Mouse (Mus musculus): ENCODE measurements around the gene Fbxl15. TPM values are rescaled to one million over a fixed set of nuclear protein-coding genes. Genes with fewer than 3 reads are reported as not detected.

The Fbxl15 gene
- total RNA-seq, 4 experiments from 2014 or later = 11.9 to 16.2 (median 13.2) TPM

GRCm38 (mm10) chr19:46322996-46323572 is 4.9 kb upstream of the Fbxl15 start:
- no peak for DNase-seq

- DNase-seq = no peak
These were observed 4.3 kb upstream of the Fbxl15 start for GRCm38 (mm10) chr19:46323716-46324115.

DNA sequence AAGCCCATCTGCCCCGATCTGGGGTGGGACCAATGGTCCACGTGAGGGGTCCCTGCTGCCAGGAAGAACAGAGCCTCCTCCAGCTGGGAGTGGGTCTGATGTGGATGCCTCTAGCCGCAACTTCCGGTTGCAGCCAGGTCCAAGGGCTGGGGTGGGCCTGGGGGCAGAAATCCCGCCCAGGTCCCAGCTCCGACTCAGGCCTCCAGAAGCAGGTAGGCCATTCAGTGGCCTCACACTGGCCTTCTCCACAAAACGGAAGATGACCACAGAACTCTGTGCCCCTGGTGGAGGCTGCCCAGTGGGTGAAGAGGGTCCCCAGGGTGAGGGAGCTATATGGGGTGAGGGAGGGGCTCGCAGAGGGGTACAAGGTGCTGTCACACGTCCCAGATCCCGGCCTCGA is 3.6 kb upstream of the Fbxl15 start:
- no peak for DNase-seq

GRCm38 (mm10) chr19:46324918-46325317 is 3.1 kb upstream of the Fbxl15 start:
- DNase-seq = no peak

- no peak for DNase-seq
These were observed 1.8 kb upstream of the Fbxl15 start for GRCm38 (mm10) chr19:46326019-46326755.

DNA sequence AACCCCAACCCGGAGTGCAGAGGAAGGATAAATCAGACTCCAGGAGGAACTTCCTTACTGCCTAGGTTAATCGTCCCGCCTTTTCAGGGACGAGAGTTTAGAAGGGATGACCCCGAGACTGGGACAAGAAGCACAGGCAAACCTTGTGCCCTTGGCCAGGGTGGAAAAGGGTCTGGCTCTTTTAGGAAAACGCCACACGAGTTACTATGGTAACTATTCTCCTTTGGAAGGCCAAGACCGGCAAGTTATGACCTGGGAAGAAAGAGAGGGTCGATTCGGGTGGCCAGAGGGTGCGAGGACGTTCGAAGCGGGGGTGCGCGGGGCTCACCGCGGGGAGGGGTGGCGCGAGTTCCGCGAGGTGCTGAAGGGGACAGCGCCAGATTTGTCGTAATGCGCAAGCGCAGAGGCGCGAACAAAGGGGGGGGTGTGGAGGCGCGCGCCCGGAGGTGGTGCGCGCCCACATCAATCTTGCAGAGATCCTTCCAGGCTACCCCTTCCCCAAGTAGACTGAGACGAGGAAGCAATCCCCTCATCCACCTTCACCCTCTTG is 1.2 kb upstream of the Fbxl15 start, which contains the start of gene Psd:
Psd (minus strand) TSS at position 401 of the 550 bp plus-strand sequence.
- no peak for DNase-seq

DNA sequence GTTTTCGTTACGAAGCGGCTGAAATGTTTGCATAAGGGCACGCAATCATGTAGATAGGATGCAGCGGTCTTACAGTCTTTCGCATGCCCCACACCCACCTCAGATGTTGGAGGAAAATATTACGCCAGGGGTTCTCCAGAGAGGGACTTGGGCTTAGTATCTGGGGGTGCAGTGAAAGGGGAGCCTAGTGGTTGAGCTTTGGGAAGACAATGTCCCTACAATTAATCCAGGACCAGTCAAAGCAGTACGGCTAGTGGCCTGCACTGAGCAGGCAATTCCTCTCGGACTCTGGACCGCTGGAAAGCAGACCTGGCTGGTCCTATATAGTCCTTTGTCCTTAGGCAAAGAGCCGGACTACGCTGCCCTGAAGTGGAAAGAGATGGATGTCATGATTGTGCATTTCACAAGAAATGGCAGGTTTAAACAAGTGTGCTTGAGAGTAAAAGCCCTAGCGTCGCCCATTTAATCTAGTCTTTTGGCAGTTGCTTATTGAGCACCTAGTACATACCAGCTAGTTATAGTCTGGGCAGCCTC is 386 bp upstream of the Fbxl15 start:
- DNase-seq = no peak

- no peak for DNase-seq
These were observed 1.2 kb downstream of the Fbxl15 start for GRCm38 (mm10) chr19:46329031-46329641.

GRCm38 (mm10) chr19:46329951-46330350 is 2.0 kb downstream of the Fbxl15 start:
- DNase-seq = peak; percentile 79

GRCm38 (mm10) chr19:46330696-46331095 is 2.7 kb downstream of the Fbxl15 start:
- no peak for DNase-seq

- DNase-seq = no peak
These were observed 3.3 kb downstream of the Fbxl15 start for GRCm38 (mm10) chr19:46331326-46331725.

- DNase-seq = no peak
These were observed 4.0 kb downstream of the Fbxl15 start for GRCm38 (mm10) chr19:46331936-46332335.

DNA sequence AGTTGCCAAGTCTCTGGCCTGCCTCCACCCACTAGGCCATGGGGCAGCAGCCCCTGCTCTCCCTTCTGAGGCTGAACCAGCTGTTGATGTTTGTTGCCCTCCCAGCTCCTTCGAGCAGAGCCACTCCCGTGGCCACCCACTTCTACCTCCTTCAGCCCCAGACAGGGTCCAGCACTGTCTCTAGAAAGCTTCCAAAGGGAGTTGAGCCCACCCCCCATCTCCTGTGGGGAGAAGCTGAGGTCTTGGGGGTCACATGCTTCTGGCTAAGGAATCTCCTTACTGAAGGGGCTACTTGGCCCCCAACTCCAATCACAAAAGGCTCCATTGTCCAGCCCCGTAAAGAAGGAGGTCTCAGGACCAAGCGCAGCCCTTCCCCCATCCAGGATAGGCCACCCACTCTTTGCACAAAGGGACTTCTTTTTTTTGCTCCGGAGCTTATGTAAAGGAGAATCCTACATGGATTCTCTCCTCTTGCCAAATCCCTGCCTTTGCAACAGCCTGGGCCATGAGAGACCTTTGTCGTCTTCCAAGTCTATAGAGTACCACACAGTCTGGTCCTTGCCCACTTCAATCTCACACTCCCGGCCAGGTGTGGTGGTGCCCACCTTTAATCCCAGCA is 4.8 kb downstream of the Fbxl15 start:
- no peak for DNase-seq

GRCm38 (mm10) chr19:46333906-46334305 is 5.9 kb downstream of the Fbxl15 start:
- DNase-seq = no peak

DNA sequence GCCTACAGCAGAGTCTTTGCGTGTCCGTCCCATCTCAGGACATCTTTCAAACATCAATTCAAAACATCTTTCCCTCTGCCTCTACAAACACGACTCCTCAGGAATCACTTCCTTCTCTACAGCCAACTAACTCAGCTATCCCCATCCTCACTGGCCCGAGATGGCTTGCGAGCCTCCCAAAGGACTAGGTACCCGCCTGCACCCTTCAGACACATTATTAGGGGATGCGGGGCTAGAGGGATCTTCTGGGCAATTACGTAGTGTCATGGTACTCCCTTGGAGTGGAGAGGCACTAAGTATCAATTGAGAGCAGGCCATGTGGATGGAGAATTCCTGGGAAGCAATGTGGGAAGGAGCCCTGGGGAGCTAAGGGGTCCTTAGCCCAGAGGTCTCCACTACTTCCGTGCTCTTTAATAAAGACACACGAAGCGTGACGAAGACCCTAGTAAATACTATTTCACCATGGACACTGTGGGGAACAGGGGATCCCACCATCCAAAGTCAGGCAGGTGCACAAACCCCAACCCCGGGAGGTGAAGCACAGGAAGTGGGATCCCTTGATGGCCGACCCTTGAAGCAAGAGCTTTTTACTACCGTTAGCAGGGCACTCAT is 9.8 kb downstream of the Fbxl15 start:
- DNase-seq = no peak

GRCm38 (mm10) chr19:46338331-46338936 is 10.4 kb downstream of the Fbxl15 start, which contains the start of gene Cuedc2:
Gene Cuedc2 (minus strand): TSS chr19:46338702.
- peak; percentile 96 for DNase-seq

DNA sequence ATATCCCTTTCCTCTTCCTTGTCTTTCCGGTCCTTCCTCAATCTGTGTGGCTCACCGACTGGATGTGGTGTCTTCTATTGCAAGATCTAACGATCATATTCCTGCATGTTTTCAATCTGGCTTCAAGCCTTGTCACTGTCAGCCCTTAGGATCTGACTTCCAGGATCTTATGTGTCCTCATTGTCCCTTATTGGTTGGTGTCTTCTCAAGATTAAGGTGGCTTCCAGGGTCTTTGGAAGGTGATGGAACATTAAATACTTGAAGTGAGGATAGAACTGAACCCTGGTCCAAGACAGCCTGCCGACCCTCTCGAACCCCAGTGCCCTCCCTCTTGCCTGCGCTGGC is 10.9 kb downstream of the Fbxl15 start:
- DNase-seq = no peak

- no peak for DNase-seq
These were observed 11.4 kb downstream of the Fbxl15 start for GRCm38 (mm10) chr19:46339287-46339971.

DNA sequence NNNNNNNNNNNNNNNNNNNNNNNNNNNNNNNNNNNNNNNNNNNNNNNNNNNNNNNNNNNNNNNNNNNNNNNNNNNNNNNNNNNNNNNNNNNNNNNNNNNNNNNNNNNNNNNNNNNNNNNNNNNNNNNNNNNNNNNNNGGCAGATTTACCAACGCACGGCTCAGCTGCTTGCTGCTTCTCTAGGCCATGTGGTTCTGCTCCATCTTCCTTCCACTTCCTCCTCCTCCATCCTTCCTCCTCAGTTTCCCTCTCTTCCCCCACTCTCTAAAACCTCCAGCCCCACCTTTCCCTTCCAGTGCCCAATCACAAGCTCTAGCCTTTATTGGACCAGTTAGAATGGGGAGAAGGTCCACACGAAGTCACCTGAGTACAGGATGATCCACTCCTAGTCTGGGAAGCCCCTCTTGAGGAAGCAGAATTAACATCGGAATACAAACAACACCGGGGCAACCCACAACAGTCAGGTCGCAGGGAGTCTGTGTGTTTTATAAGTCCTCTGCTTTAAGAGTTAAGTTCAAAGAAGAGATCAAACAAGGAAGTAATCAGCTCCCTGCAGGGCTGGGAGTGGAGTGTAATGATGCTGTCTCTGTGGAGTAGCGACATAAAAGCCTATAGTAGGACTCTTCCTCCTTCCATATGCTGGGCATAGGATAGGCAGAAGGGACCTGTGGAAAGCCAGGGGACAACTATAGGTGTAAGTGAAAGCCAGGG is 16.9 kb downstream of the Fbxl15 start:
- DNase-seq = no peak

DNA sequence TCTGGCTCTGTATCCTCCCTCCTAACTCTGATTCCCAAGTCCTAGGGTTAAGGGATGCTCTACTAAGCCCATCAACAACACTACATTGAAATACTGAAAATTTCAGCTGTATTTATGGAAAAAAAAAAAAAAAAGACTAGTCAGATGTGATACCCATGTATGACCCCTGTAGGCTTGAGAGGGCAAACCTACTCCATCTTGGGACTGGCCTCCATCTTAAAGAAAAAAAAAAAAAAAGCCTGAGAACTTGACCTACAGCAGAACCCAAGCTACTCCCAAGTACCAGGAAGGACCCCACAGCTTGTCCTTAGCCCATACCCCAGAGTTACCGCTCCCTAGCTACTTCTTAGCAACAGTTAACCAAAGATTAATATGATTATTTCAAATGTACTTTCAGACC is 19.2 kb downstream of the Fbxl15 start:
- no peak for DNase-seq
